15 mouse cellular contexts compared by ENCODE assay signal in the genomic region with DNA sequence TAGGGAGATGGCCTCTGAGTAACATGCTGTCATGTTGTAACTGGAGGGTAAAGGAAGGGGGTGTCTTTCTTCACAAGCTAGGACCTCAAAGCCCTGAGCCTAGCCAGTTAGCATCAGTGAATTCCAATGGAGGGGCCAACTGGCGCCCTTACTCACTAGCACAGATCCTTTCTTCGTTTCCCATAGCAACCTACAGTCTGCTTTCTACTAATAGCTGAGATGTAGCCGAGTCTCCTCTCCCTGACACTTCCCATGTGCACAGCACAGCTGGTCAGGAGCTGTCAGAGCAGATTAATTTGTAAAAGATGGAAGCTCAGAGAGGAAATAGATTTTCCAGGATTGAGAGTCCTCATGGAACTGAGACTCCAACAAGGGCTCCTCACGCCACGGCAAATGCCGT. TPM values are rescaled to one million over a fixed set of nuclear protein-coding genes. Genes with fewer than 3 reads are reported as not detected.
DNase-seq lines count a peak whose midpoint lies in the region; ATAC-seq and TF ChIP-seq lines count a peak whose summit lies in the region.
"Had no signal": no experiment of that assay in that cellular context is flagged by ENCODE, and none has a peak within 500 bp of the region (broad histone marks: within the 10 kb centered on the region; RNA-seq: fewer than 3 reads in every experiment).

No protein-coding gene starts in this region.

- H3K4me2 ChIP-seq in forebrain, embryonic 14.5 days (ENCODE audit: low read length), result no peak overlapping the region
- no peak overlapping the region for H3K4me2 ChIP-seq in midbrain, embryonic 13.5 days (replicated peaks)
- H3K4me2 ChIP-seq in stomach, postnatal 0 days (replicated peaks; ENCODE audit: low read depth), result no peak overlapping the region
- H3K4me2 ChIP-seq: embryonic facial prominence, embryonic 15.5 days; heart, embryonic 13.5 days; lung, embryonic 15.5 days had no signal

- no peaks in the 10 kb centered on the region for H3K9me3 ChIP-seq in forebrain, embryonic 14.5 days (replicated peaks; ENCODE audit: control insufficient read depth, low read length)
- no peaks in the 10 kb centered on the region for H3K9me3 ChIP-seq in forebrain, embryonic 10.5 days
- H3K9me3 ChIP-seq in midbrain, embryonic 13.5 days, result no peaks in the 10 kb centered on the region
- H3K9me3 ChIP-seq in midbrain, embryonic 10.5 days (replicated peaks), result no peaks in the 10 kb centered on the region
- no peaks in the 10 kb centered on the region for H3K9me3 ChIP-seq in stomach, postnatal 0 days (ENCODE audit: control insufficient read depth, low read length)
- H3K9me3 ChIP-seq: embryonic facial prominence, embryonic 15.5 days; G1E; heart, embryonic 13.5 days; lung, embryonic 15.5 days had no signal

- no peak overlapping the region for H3K4me3 ChIP-seq in forebrain, embryonic 14.5 days (ENCODE audit: low read depth, low read length)
- H3K4me3 ChIP-seq in forebrain, embryonic 10.5 days, result no peak overlapping the region
- H3K4me3 ChIP-seq in midbrain, embryonic 13.5 days (replicated peaks), result no peak overlapping the region
- no peak overlapping the region for H3K4me3 ChIP-seq in midbrain, embryonic 10.5 days
- no peak overlapping the region for H3K4me3 ChIP-seq in stomach, postnatal 0 days (ENCODE audit: low read depth, low read length)
- H3K4me3 ChIP-seq: embryonic facial prominence, embryonic 15.5 days; heart, embryonic 13.5 days; lung, embryonic 15.5 days had no signal

- ATAC-seq in forebrain, embryonic 14.5 days, result no peak; the same call in 1 of the 2 replicates
- ATAC-seq in midbrain, embryonic 13.5 days, result peak; percentile 58; the same call in 1 of the 2 replicates
- ATAC-seq in stomach, postnatal 0 days (ENCODE audit: low FRiP score, low TSS enrichment), result peak; percentile 45; the same call in 1 of the 2 replicates

- TF ChIP-seq EP300 in stomach, postnatal 0 days (optimal IDR thresholded peaks at IDR 0.05), result no peak

- no peak overlapping the region for H3K9ac ChIP-seq in forebrain, embryonic 14.5 days (ENCODE audit: low read length)
- no peak overlapping the region for H3K9ac ChIP-seq in midbrain, embryonic 13.5 days (replicated peaks)
- no peak overlapping the region for H3K9ac ChIP-seq in stomach, postnatal 0 days (ENCODE audit: low read length)
- H3K9ac ChIP-seq: embryonic facial prominence, embryonic 15.5 days; heart, embryonic 13.5 days; lung, embryonic 15.5 days had no signal

- H3K4me1 ChIP-seq in forebrain, embryonic 14.5 days (ENCODE audit: control insufficient read depth, insufficient read depth, low read length), result no peaks in the 10 kb centered on the region
- peaks cover 14% of the 10 kb centered on the region for H3K4me1 ChIP-seq in forebrain, embryonic 10.5 days
- peaks cover 10% of the 10 kb centered on the region for H3K4me1 ChIP-seq in midbrain, embryonic 13.5 days (replicated peaks)
- peaks cover 11% of the 10 kb centered on the region for H3K4me1 ChIP-seq in midbrain, embryonic 10.5 days
- no peaks in the 10 kb centered on the region for H3K4me1 ChIP-seq in stomach, postnatal 0 days (replicated peaks; ENCODE audit: control insufficient read depth, insufficient read depth)
- H3K4me1 ChIP-seq: embryonic facial prominence, embryonic 15.5 days; lung, embryonic 15.5 days had no signal

- no peaks in the 10 kb centered on the region for H3K36me3 ChIP-seq in forebrain, embryonic 14.5 days (ENCODE audit: control insufficient read depth, insufficient read depth, low read length)
- no peaks in the 10 kb centered on the region for H3K36me3 ChIP-seq in forebrain, embryonic 10.5 days (replicated peaks)
- no peaks in the 10 kb centered on the region for H3K36me3 ChIP-seq in midbrain, embryonic 13.5 days
- no peaks in the 10 kb centered on the region for H3K36me3 ChIP-seq in midbrain, embryonic 10.5 days
- no peaks in the 10 kb centered on the region for H3K36me3 ChIP-seq in stomach, postnatal 0 days (ENCODE audit: control insufficient read depth, insufficient read depth, low read length)
- H3K36me3 ChIP-seq: embryonic facial prominence, embryonic 15.5 days; G1E; heart, embryonic 13.5 days; lung, embryonic 15.5 days had no signal

- H3K27me3 ChIP-seq in forebrain, embryonic 14.5 days (replicated peaks; ENCODE audit: control insufficient read depth, insufficient read depth, low read length), result no peaks in the 10 kb centered on the region
- 0 out of 2 replicates have a peak, but pooled peaks cover 3% of the 10 kb centered on the region for H3K27me3 ChIP-seq in forebrain, embryonic 10.5 days (ENCODE audit: poor library complexity, severe bottlenecking)
- no peaks in the 10 kb centered on the region for H3K27me3 ChIP-seq in midbrain, embryonic 13.5 days
- no peaks in the 10 kb centered on the region for H3K27me3 ChIP-seq in midbrain, embryonic 10.5 days (ENCODE audit: low read depth, poor library complexity, severe bottlenecking)
- H3K27me3 ChIP-seq in stomach, postnatal 0 days (ENCODE audit: control insufficient read depth, insufficient read depth, low read length), result no peaks in the 10 kb centered on the region
- H3K27me3 ChIP-seq: embryonic facial prominence, embryonic 15.5 days; heart, embryonic 13.5 days; lung, embryonic 15.5 days had no signal

- DNase-seq in forebrain, embryonic 14.5 days (ENCODE audit: low spot score), result peak; percentile 62
- DNase-seq in forebrain, embryonic 10.5 days (ENCODE audit: extremely low spot score, low spot score), result no peak
- DNase-seq in midbrain, embryonic 10.5 days (ENCODE audit: low spot score), result no peak
- DNase-seq in layer of hippocampus, adult 9-11 months, result peak; percentile 66
- no peak for DNase-seq in stomach, postnatal 0 days (ENCODE audit: low spot score)
- no peak for DNase-seq in cerebellum, postnatal 4 days (ENCODE audit: low spot score in 2 of 2)
- no peak for DNase-seq in gastrocnemius, adult 8-10 months (ENCODE audit: low spot score in 2 of 2)
- DNase-seq: cerebellum, adult 9-11 months; gastrocnemius, postnatal 10 days; kidney, adult 11 months had no signal

- peak overlapping the region; percentile 54; the same call in 1 of the 2 replicates for H3K27ac ChIP-seq in forebrain, embryonic 14.5 days (ENCODE audit: low read depth, low read length)
- no peak overlapping the region for H3K27ac ChIP-seq in forebrain, embryonic 10.5 days
- 0 out of 2 replicates have a peak overlapping the region, but pooled peaks have one; percentile 10 for H3K27ac ChIP-seq in midbrain, embryonic 13.5 days
- H3K27ac ChIP-seq in midbrain, embryonic 10.5 days (replicated peaks), result no peak overlapping the region
- no peak overlapping the region for H3K27ac ChIP-seq in stomach, postnatal 0 days (replicated peaks)
- H3K27ac ChIP-seq: embryonic facial prominence, embryonic 15.5 days; heart, embryonic 13.5 days; lung, embryonic 15.5 days had no signal

- TF ChIP-seq CTCF in stomach, postnatal 0 days (IDR thresholded peaks at IDR 0.05; ENCODE audit: low read depth), result no peak

- 74% methylated on average over 6 of the region's 6 CpGs for WGBS in forebrain, embryonic 14.5 days
- WGBS in forebrain, embryonic 10.5 days, result 82% methylated on average over 6 of the region's 6 CpGs
- WGBS in midbrain, embryonic 13.5 days, result 47% methylated on average over 6 of the region's 6 CpGs
- WGBS in midbrain, embryonic 10.5 days, result 69% methylated on average over 6 of the region's 6 CpGs
- WGBS in stomach, postnatal 0 days, result 51% methylated on average over 6 of the region's 6 CpGs

RNA-seq across cellular contexts. Expression of a gene that starts 29.4 kb away (rescaled TPM):
- 0.41 and 1.3 TPM in 2 replicates for polyA plus RNA-seq in forebrain, embryonic 14.5 days (2014; fragmentation: Nextera tagmentation; extraction: Ambion mirVana)
- 3.2 and 3.4 TPM in 2 replicates for polyA plus RNA-seq in forebrain, embryonic 10.5 days (2016; fragmentation: Nextera tagmentation; extraction: Ambion mirVana)
- polyA plus RNA-seq in midbrain, embryonic 13.5 days (2015; fragmentation: Nextera tagmentation; extraction: Ambion mirVana), result 1.1 and 1.2 TPM in 2 replicates
- polyA plus RNA-seq in midbrain, embryonic 10.5 days (2016; fragmentation: Nextera tagmentation; extraction: Ambion mirVana), result 3.6 TPM in 2 replicates
- polyA plus RNA-seq in stomach, postnatal 0 days (2015; fragmentation: Nextera tagmentation; extraction: Ambion mirVana), result 2.3 and 3.3 TPM in 2 replicates
- 1 to 10 TPM in 1 of 4 experiments, under 1 TPM in 3; 0.59 to 1.1 (median 0.75) TPM for total RNA-seq in gastrocnemius, adult 8-10 months (2022)
- polyA plus RNA-seq: G1E had no signal

Comparison
In these comparisons a context has a peak if more than half of its experiments do, and no peak if none do; other contexts are left out.
1. DNase-seq: peak in forebrain, embryonic 14.5 days (single experiment) and layer of hippocampus, adult 9-11 months (single experiment); none in forebrain, embryonic 10.5 days (single experiment), midbrain, embryonic 10.5 days (single experiment), stomach, postnatal 0 days (single experiment), cerebellum, postnatal 4 days (0 of 2) and gastrocnemius, adult 8-10 months (0 of 2).
2. H3K27ac ChIP-seq: peak in forebrain, embryonic 14.5 days (single experiment) and midbrain, embryonic 13.5 days (single experiment); none in forebrain, embryonic 10.5 days (single experiment), midbrain, embryonic 10.5 days (single experiment) and stomach, postnatal 0 days (single experiment).